Mouse (Mus musculus) CH12.LX (cell line): Measurements from ENCODE around the gene Alyref2.

Experiments used
- BHLHE40 ChIP-seq: IDR thresholded peaks from 2 replicates; pipeline ENCODE4 v1.6.1; 2011; ENCODE audit warnings: mild to moderate bottlenecking, low read depth, low read length, improper control_type of control experiment
- CTCF ChIP-seq, 2 experiments: IDR thresholded peaks in 1 of 2; conservative IDR thresholded peaks in 1 of 2; 2 replicates each; pipeline ENCODE4 v1.5.1; 2011 to 2012; ENCODE audit warnings: low read depth in 2 of 2, low read length in 2 of 2, improper control_type of control experiment in 1 of 2, inconsistent platforms in 1 of 2, mild to moderate bottlenecking in 1 of 2, moderate library complexity in 1 of 2
- EP300 ChIP-seq: IDR thresholded peaks from 2 replicates; pipeline ENCODE4 v1.6.1; 2011; ENCODE audit warnings: low read length, improper control_type of control experiment
- JUND ChIP-seq: conservative IDR thresholded peaks from 2 replicates; pipeline ENCODE4 v1.6.1; 2011; ENCODE audit warnings: low read depth, low read length, improper control_type of control experiment
- MAFK ChIP-seq: IDR thresholded peaks from 2 replicates; pipeline ENCODE4 v1.6.1; 2011; ENCODE audit warnings: low read length, improper control_type of control experiment; ENCODE audit not compliant: insufficient replicate concordance
- NELFE ChIP-seq: IDR thresholded peaks from 2 replicates; pipeline ENCODE4 v1.6.1; 2011; ENCODE audit warnings: low read depth, low read length, improper control_type of control experiment
- POLR2A ChIP-seq: IDR thresholded peaks from 2 replicates; pipeline ENCODE4 v1.6.1; 2011; ENCODE audit warnings: low read depth, mild to moderate bottlenecking, improper control_type of control experiment, low read length
- RCOR1 ChIP-seq: conservative IDR thresholded peaks from 2 replicates; pipeline ENCODE4 v1.6.1; 2012; ENCODE audit warnings: low read depth, mild to moderate bottlenecking, inconsistent platforms, low read length, improper control_type of control experiment
- ZC3H11A ChIP-seq: IDR thresholded peaks from 2 replicates; pipeline ENCODE4 v1.6.1; 2012; ENCODE audit warnings: low read depth, mild to moderate bottlenecking, inconsistent platforms, low read length, improper control_type of control experiment

DNA sequence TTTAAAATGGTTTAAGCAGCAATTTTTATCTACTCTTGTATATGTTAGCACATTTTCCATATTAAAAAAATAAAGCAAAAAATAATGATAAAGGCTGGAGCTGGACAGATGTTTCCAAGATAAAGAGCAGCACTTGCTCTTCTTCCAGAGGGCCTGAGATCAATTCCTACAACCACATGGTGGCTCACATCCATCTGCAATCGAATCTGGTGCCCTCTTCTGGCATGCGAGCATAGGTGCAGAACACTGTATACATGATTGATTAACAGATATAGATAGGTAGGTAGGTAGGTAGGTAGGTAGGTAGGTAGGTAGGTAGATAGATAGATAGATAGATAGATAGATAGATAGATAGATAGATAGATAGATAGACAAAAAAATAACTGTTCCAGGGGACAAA lies 29.6 kb downstream of the Alyref2 start:
- TF ChIP-seq MAFK (no peak), CTCF (conservative IDR thresholded peaks at IDR 0.05 in 1 of 2, IDR thresholded peaks at IDR 0.05 in 1 of 2; ENCODE audit: low read depth in 2 of 2, low read length in 2 of 2) (peak; percentile 13 to 89; a peak in 2 of 4 replicates), POLR2A (no peak), JUND (no peak), RCOR1 (no peak), EP300 (no peak), ZC3H11A (no peak), BHLHE40 (no peak), NELFE (peak; percentile 25; the same call in 1 of the 2 replicates)
